Mouse (Mus musculus) myocyte (in vitro differentiated cells): ENCODE results near the gene Defb19. TPM values are rescaled to one million over a fixed set of nuclear protein-coding genes. Genes with fewer than 3 reads are reported as not detected.

Source experiments
- H3K27me3 ChIP-seq: one replicate; pipeline ENCODE4 v1.6.1; 2011; ENCODE audit not compliant: control insufficient read depth, insufficient read depth, insufficient read length
- H3K36me3 ChIP-seq: one replicate; pipeline ENCODE4 v1.6.1; 2011; ENCODE audit not compliant: control insufficient read depth, insufficient read depth
- H3K4me2 ChIP-seq: one replicate; pipeline ENCODE4 v1.6.1; 2011; ENCODE audit warnings: low read depth, control low read depth
- H3K4me3 ChIP-seq: one replicate; pipeline ENCODE4 v1.5.1; 2011; ENCODE audit warnings: mild to moderate bottlenecking, control low read depth, moderate library complexity
- H3K79me2 ChIP-seq: one replicate; pipeline ENCODE4 v1.6.1; 2011; ENCODE audit not compliant: control insufficient read depth, insufficient read depth
- H3ac ChIP-seq: one replicate; pipeline ENCODE4 v1.6.1; 2011; ENCODE audit not compliant: control insufficient read depth, insufficient read length
- CEBPB ChIP-seq: IDR thresholded peaks from 2 replicates; pipeline ENCODE4 v1.6.1; 2011; ENCODE audit warnings: mild to moderate bottlenecking, moderate library complexity; ENCODE audit not compliant: poor library complexity, insufficient read depth, severe bottlenecking
- E2F4 ChIP-seq: IDR thresholded peaks from one replicate; pipeline ENCODE4 v1.6.1; 2011; ENCODE audit warnings: mild to moderate bottlenecking, control low read depth, moderate library complexity; ENCODE audit not compliant: insufficient read depth
- MAX ChIP-seq: IDR thresholded peaks from one replicate; pipeline ENCODE4 v1.6.1; 2011; ENCODE audit warnings: low read depth, mild to moderate bottlenecking, control low read depth
- MYOD1 ChIP-seq, 3 experiments: IDR thresholded peaks; one replicate each; pipeline ENCODE4 v1.6.1; 2011; ENCODE audit warnings: control low read depth in 2 of 3, low read depth in 2 of 3, mild to moderate bottlenecking in 2 of 3, moderate library complexity in 1 of 3; ENCODE audit not compliant: insufficient read length in 2 of 3, control insufficient read depth in 1 of 3
- MYOG ChIP-seq, 3 experiments: IDR thresholded peaks; one replicate each; pipeline ENCODE4 v1.6.1; 2011; ENCODE audit warnings: control low read depth in 2 of 3, low read depth in 2 of 3, mild to moderate bottlenecking in 2 of 3; ENCODE audit not compliant: insufficient read length in 2 of 3, control insufficient read depth in 1 of 3, insufficient read depth in 1 of 3
- POLR2A ChIP-seq: IDR thresholded peaks from one replicate; pipeline ENCODE4 v1.6.1; 2011; ENCODE audit warnings: low read depth, mild to moderate bottlenecking, control low read depth, moderate library complexity; ENCODE audit not compliant: insufficient read length
- POLR2AphosphoS2 ChIP-seq: IDR thresholded peaks from one replicate; pipeline ENCODE4 v1.6.1; 2011; ENCODE audit warnings: low read depth, control low read depth; ENCODE audit not compliant: insufficient read length
- REST ChIP-seq: IDR thresholded peaks from one replicate; pipeline ENCODE4 v1.6.1; 2011; ENCODE audit warnings: mild to moderate bottlenecking, control low read depth, moderate library complexity; ENCODE audit not compliant: insufficient read depth, insufficient read length
- SRF ChIP-seq: IDR thresholded peaks from one replicate; pipeline ENCODE4 v1.6.1; 2011; ENCODE audit warnings: low read depth; ENCODE audit not compliant: control insufficient read depth, insufficient read length
- TCF12 ChIP-seq: IDR thresholded peaks from one replicate; pipeline ENCODE4 v1.6.1; 2011; ENCODE audit warnings: mild to moderate bottlenecking, control low read depth; ENCODE audit not compliant: poor library complexity, insufficient read depth, severe bottlenecking
- TCF3 ChIP-seq: IDR thresholded peaks from one replicate; pipeline ENCODE4 v1.6.1; 2011; ENCODE audit warnings: low read depth, control low read depth; ENCODE audit not compliant: insufficient read length
- USF1 ChIP-seq: IDR thresholded peaks from one replicate; pipeline ENCODE4 v1.6.1; 2011; ENCODE audit warnings: low read depth, mild to moderate bottlenecking, control low read depth, moderate library complexity
- polyA plus RNA-seq: library from polyadenylated mRNA; unstranded; fragments of >200 nt; fragmentation: generic; extraction: Trizol; gene quantifications from one replicate; pipeline ENCODE4 v1.2.1, GENCODE M21; 2012; ENCODE audit warnings: missing spikeins

Defb19 gene
- polyA plus RNA-seq, 1 experiment, result not detected

DNA sequence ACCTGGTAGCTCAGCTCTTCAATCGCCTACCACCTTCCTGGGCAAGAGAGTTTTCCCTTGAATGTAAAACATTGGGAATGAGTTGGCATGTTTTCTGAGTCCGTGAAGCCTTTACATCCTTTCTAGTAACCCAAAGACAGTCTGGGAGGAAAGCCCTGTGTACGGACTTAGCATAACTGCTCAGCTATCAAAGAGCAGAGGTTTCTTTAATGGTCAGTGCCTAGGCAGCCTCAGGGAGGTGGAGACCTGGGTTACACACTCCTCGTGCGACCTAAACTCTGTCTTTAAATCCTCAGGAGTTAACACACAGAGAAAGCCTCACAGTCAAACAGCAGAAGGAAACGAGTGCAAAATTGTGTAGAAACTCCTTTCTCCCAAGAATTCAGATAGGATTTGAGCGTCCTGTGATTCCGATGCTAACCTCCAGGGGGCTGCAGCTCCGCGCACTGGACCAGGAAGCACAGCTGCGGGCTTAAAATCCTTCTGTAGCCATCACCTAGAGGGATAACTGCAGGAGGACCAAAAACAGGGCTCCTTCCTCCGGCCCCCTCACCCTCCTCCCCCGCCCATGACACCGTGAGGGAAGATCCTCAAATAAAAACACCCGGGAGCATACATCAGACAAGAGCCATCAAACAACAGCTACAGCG is 26.2 kb downstream of the Defb19 start:
- Histone ChIP-seq H3K4me2 (peak overlapping the region; percentile 72), H3K4me3 (no peak overlapping the region), H3K27me3 (peaks cover 21% of the 10 kb centered on the region), H3K79me2 (no peaks in the 10 kb centered on the region), H3K36me3 (no peaks in the 10 kb centered on the region), H3ac (no peak overlapping the region)
- TF ChIP-seq USF1 (no peak), TCF3 (no peak), CEBPB (no peak), E2F4 (no peak), POLR2A (no peak), REST (no peak)

GRCm38 (mm10) chr2:152548124-152548523 is 32.0 kb downstream of the Defb19 start:
- no peaks in the 10 kb centered on the region for H3K36me3 ChIP-seq
- no peak overlapping the region for H3K4me2 ChIP-seq
- no peaks in the 10 kb centered on the region for H3K79me2 ChIP-seq
- no peak for TF ChIP-seq USF1
- no peak for TF ChIP-seq REST
- no peak for TF ChIP-seq SRF
- TF ChIP-seq POLR2A, result no peak
- TF ChIP-seq E2F4, result no peak
- TF ChIP-seq MAX, result no peak
- no peak for TF ChIP-seq TCF12
- TF ChIP-seq MYOG (IDR thresholded peaks at IDR 0.05; ENCODE audit: control insufficient read depth in 1 of 3, insufficient read depth in 1 of 3, insufficient read length in 2 of 3, low read depth in 2 of 3), result no peak
- TF ChIP-seq CEBPB, result no peak
- no peak for TF ChIP-seq TCF3
- no peak for TF ChIP-seq POLR2AphosphoS2
- TF ChIP-seq MYOD1 (IDR thresholded peaks at IDR 0.05; ENCODE audit: control insufficient read depth in 1 of 3, insufficient read length in 2 of 3, low read depth in 2 of 3), result no peak
- H3ac ChIP-seq, result no peak overlapping the region
- H3K27me3 ChIP-seq, result peaks cover 29% of the 10 kb centered on the region
- H3K4me3 ChIP-seq, result no peak overlapping the region

DNA sequence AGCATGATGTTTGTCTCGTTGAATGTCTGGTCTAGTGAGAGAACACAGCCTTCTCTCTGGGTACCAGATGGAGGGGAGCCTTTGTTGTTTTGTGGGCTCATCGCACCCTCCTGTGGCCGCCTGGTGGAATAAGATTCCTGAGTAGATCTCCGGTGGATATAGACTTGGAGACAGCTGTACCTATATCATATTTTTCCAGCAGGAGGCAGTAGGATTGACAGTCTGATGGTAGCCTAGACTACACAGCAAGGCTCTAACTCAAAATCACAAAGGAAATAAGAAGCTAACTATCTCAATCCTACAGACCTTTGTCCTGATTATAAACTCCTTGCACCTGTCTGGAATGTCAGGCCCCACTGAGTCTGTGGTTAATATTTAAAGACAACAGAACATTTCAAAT is 35.4 kb downstream of the Defb19 start:
- Histone ChIP-seq H3K36me3 (no peaks in the 10 kb centered on the region), H3K27me3 (peaks cover 15% of the 10 kb centered on the region), H3K79me2 (no peaks in the 10 kb centered on the region), H3K4me2 (no peak overlapping the region), H3K4me3 (no peak overlapping the region), H3ac (no peak overlapping the region)
- TF ChIP-seq MAX (no peak), REST (no peak), POLR2AphosphoS2 (no peak), MYOG (IDR thresholded peaks at IDR 0.05; ENCODE audit: control insufficient read depth in 1 of 3, insufficient read depth in 1 of 3, insufficient read length in 2 of 3, low read depth in 2 of 3) (no peak), TCF12 (no peak), MYOD1 (IDR thresholded peaks at IDR 0.05; ENCODE audit: control insufficient read depth in 1 of 3, insufficient read length in 2 of 3, low read depth in 2 of 3) (no peak), USF1 (no peak), POLR2A (no peak), E2F4 (no peak), CEBPB (no peak), SRF (no peak), TCF3 (no peak)

DNA sequence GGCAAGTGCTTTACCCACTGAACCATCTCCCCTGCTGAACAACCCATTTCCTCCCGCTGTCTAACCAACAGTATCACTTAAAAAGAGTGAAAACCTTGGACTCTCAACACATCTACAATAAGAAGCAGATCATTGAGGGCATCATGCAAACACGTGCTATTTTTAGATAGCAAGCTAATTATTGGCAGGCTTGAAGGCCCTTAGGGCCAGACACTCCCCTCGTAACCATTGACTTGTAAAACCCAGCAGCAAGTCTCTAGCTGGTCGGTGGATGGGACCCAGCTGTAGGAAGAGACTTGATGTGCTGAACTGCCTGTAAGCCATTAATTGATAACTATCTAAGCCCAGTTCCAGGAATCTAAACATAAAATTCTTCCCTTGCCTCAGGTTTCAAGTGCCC is 36.6 kb downstream of the Defb19 start:
- Histone ChIP-seq H3K79me2 (no peaks in the 10 kb centered on the region), H3ac (no peak overlapping the region), H3K4me3 (no peak overlapping the region), H3K27me3 (peaks cover 10% of the 10 kb centered on the region), H3K4me2 (no peak overlapping the region), H3K36me3 (no peaks in the 10 kb centered on the region)
- TF ChIP-seq MYOG (IDR thresholded peaks at IDR 0.05; ENCODE audit: control insufficient read depth in 1 of 3, insufficient read depth in 1 of 3, insufficient read length in 2 of 3, low read depth in 2 of 3), result no peak
- TF ChIP-seq E2F4, result no peak
- TF ChIP-seq USF1, result no peak
- no peak for TF ChIP-seq SRF
- TF ChIP-seq POLR2A, result no peak
- no peak for TF ChIP-seq TCF3
- no peak for TF ChIP-seq POLR2AphosphoS2
- TF ChIP-seq CEBPB, result no peak

GRCm38 (mm10) chr2:152542897-152543296 is 37.2 kb downstream of the Defb19 start:
- Histone ChIP-seq H3K36me3 (no peaks in the 10 kb centered on the region), H3K4me3 (no peak overlapping the region), H3K4me2 (no peak overlapping the region), H3ac (no peak overlapping the region), H3K79me2 (no peaks in the 10 kb centered on the region), H3K27me3 (peaks cover 5% of the 10 kb centered on the region)
- TF ChIP-seq USF1 (no peak), MYOD1 (IDR thresholded peaks at IDR 0.05; ENCODE audit: control insufficient read depth in 1 of 3, insufficient read length in 2 of 3, low read depth in 2 of 3) (no peak), E2F4 (no peak), SRF (no peak), POLR2AphosphoS2 (no peak), MYOG (IDR thresholded peaks at IDR 0.05; ENCODE audit: control insufficient read depth in 1 of 3, insufficient read depth in 1 of 3, insufficient read length in 2 of 3, low read depth in 2 of 3) (no peak), POLR2A (no peak), MAX (no peak)
